Mouse (Mus musculus): ENCODE measurements around the gene Lrrc8d. TPM values are rescaled to one million over a fixed set of nuclear protein-coding genes. Genes with fewer than 3 reads are reported as not detected.
"Not testable (repeated sequence)": the region's sequence is repeated elsewhere in the genome, so short reads cannot be mapped to it uniquely, and the experiment has no call there.

Gene Lrrc8d
- total RNA-seq, 2 experiments from 2014 or later, result 53.8 to 58.3 TPM

DNA sequence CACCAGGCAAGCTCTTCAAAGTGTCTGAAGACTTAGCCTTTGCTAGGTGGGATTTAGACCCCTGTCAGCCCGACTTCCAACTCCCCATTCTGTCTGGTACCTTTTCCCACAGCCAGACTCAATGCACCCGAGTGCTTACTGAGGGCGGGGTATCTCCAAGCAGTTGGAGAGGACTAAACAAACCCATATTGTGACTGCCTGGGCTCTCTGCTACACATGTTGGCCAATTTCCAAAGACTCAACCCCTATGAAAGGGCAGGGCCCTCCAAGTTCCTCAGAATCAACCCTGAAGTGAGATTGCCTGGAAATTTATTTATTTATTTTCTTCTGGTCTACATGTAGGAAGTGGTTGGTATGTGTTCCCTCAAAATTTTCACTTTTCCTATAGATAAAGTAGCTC lies 149.9 kb downstream of the Lrrc8d start:
- no peak for DNase-seq (ENCODE audit: low spot score in 2 of 2)

GRCm38 (mm10) chr5:105853271-105853670 lies 153.5 kb downstream of the Lrrc8d start:
- no peak for DNase-seq (ENCODE audit: low spot score in 2 of 2)

GRCm38 (mm10) chr5:105857486-105857885 lies 157.7 kb downstream of the Lrrc8d start:
- DNase-seq (ENCODE audit: low spot score in 2 of 2), result no peak

GRCm38 (mm10) chr5:105858754-105859694 lies 159.3 kb downstream of the Lrrc8d start:
- no peak for DNase-seq (ENCODE audit: low spot score in 2 of 2)

DNA sequence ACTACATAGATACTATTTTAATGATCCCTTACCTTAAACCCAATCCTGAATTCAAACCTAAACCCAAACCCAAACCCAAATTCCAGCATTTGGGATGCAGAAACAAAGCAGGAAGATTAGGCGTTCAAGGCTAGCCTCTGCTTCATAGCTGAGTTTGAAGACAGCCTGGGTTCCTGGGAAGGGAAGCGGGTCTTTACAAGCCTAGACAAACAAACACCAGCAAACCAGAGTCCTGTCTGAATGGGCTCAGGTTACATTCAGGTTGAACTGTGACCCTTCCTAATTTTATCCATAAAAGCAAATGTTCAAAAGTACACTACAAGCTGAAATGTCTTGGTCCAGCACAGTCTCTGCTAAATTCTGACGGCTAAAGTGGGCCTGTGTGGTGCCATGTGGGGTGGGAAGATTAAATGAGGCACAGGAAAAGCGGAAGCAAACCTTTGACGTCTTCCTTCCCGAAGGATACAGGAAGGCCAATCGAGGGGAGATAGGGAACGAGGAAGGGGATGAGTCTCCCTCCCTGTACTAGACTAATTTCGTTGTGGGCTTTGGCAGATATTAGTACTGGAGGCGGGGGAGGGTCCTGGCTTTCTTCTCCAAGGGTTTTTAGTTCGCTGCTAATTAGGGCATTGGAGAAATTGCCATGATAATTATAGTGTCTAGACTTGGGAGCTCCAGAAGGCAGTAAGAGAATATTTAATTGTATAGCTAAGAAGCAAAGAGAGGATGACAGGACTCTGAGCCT lies 160.1 kb downstream of the Lrrc8d start:
- DNase-seq (ENCODE audit: low spot score in 2 of 2), result no peak

- DNase-seq (ENCODE audit: low spot score in 2 of 2), result no peak
Observed at GRCm38 (mm10) chr5:105860461-105860835, 160.7 kb downstream of the Lrrc8d start.

DNA sequence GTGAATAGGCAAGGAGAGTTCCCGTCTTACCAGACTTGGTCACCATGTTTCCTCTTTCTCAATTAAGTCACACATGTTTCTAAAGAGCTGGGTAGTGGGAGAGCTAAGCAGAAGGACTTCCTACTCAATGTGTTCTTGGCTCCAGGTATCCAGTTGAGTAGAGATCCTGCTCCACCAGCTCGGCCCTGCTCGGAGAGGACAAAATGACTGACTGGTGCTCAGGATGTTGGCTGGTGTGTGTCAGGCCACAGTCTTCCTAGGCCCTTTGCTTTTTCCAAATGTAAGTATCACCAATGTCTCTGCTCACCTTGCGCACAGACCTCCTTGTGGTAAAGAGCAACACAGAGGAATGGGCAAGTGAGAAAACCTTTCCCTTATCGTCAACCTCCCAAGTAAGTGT lies 161.8 kb downstream of the Lrrc8d start:
- no peak for DNase-seq (ENCODE audit: low spot score in 2 of 2)

- DNase-seq (ENCODE audit: low spot score in 2 of 2), result not testable (repeated sequence)
Observed at GRCm38 (mm10) chr5:105865110-105865628, 165.4 kb downstream of the Lrrc8d start.

GRCm38 (mm10) chr5:105867427-105867826 lies 167.7 kb downstream of the Lrrc8d start:
- no peak for DNase-seq (ENCODE audit: low spot score in 2 of 2)

GRCm38 (mm10) chr5:105867841-105868447 lies 168.2 kb downstream of the Lrrc8d start:
- no peak for DNase-seq (ENCODE audit: low spot score in 2 of 2)

GRCm38 (mm10) chr5:105868593-105868992 lies 168.8 kb downstream of the Lrrc8d start:
- peak; percentile 78 to 89 for DNase-seq (ENCODE audit: low spot score in 2 of 2)

DNA sequence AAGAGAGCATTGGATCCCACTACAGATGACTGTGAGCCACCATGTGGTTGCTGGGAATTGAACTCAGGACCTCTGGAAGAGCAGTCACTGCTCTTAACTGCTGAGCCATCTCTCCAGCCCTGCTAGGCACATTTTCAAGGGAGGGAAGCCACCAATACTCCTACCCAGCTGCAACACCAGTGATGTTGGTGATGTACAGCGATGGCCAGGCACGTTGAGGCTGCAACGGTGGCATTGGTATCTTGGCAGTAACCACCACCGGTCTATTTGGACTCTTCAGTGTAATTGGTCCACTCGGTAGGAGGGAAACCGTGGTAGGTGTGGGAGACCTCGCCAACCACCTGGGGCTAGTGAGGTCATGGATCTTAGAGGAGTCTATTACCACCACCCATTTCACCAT lies 170.0 kb downstream of the Lrrc8d start:
- no peak for DNase-seq (ENCODE audit: low spot score in 2 of 2)

- no peak for DNase-seq (ENCODE audit: low spot score in 2 of 2)
Observed at GRCm38 (mm10) chr5:105871140-105871539, 171.4 kb downstream of the Lrrc8d start.

DNA sequence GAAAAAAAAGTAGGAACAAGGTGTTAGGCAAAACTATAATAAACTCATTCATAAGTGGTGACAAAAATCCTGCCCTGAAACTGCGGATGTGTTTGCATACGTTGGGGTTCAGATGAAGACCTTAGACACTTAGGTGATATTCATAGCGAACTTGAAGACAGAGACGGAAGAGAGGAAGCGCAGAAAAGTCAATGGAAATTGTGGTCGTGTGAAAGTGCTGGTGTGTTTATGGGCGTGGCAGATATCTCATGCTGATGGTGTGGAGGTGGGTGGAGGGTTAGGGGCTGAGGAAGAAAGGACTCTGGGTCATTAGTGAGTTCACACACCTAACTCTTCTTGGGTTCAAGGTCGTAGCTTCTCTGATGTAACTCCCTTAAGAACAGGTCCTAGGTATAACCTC lies 172.4 kb downstream of the Lrrc8d start:
- no peak for DNase-seq (ENCODE audit: low spot score in 2 of 2)

DNA sequence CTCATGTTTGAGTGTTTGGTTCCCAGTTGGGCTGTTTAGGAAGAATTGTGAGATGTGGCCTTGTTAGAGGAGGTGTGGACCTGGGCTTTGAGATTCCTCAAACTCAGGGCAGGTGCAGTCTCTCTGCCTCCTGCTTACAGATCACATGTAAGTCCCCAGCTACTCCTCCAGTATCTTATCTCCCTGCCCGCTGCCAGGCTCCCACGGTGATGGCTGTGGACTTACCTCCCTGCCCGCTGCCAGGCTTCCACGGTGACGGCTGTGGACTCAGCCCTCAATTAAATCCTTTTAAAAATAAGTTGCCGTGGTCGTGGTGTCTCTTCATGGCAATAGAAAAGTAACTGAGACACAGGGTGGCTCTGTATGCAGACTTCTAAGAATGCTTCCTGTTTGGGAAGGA lies 173.1 kb downstream of the Lrrc8d start:
- DNase-seq (ENCODE audit: low spot score in 2 of 2), result no peak

GRCm38 (mm10) chr5:105873774-105874173 lies 174.0 kb downstream of the Lrrc8d start:
- DNase-seq (ENCODE audit: low spot score in 2 of 2), result no peak

DNA sequence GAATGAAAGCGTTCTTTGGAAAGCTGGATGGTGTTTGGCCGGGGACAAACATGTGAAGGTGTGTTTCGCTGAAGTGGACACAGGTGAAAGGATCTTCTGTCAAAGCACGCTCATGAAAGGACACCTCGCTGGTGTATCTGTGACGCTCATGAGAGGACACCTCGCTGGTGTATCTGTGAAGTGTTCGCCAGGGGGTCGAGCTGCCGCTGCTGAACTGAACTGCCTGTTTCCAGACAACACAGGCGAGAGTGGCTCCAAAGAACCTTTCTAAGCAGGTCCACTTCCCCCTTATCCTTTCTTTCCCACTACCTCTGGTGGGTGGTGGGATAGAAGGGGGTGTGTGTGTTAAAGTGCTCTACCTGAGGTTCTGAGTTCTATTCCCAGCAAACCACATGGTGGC lies 174.7 kb downstream of the Lrrc8d start:
- DNase-seq (ENCODE audit: low spot score in 2 of 2), result no peak

GRCm38 (mm10) chr5:105876068-105876924 lies 176.5 kb downstream of the Lrrc8d start, which contains the start of gene Zfp326:
Gene Zfp326, plus strand, starts transcription at chr5:105876565.
- DNase-seq (ENCODE audit: low spot score in 2 of 2), result peak; percentile 80 to 84

DNA sequence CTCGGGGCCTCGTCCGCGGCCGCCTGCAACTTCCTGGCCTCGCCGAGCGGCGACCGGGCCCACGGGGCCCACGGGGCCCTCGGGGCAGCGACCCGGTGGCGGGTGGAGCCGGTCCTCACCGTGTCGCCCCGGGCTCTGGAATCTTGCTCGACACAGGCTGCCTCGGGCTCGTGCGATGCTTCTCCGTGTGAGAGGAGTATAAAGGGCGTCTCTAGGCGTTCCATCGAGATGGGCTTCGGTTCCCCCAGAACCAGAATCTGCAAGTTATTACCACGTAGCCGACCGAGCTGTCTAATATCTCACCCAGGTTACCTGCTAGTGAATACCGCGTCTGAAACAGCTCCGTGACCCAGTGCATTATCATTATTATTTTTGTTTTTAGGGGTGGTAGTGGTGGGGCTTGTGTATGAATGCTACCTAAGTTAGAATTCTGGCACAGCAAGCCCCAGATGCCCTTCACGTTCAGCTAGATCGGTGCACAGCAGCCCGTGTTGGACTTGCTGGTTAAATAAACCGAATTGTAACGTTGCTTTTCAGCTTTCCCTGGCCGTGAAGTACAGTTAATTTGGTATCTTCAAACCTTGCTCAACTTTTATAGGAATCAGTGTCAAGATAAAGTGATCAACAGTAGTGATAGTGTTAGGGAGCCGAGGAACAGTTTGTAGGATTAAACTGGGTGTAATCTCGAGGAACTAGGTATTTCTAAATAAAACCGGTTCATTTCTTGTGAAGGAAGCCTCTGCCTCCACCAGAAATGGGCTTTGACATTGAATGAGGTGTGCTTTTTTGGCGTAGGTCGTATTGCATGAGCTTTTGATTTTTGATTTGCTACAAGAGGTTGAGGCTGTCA lies 177.4 kb downstream of the Lrrc8d start:
- DNase-seq (ENCODE audit: low spot score in 2 of 2), result peak in 1 of 2 experiments; percentile 49
